Mouse (Mus musculus) embryonic facial prominence, embryonic 15.5 days (tissue): ENCODE data around the gene Supt4a. TPM values are rescaled to one million over a fixed set of nuclear protein-coding genes. Genes with fewer than 3 reads are reported as not detected.
A peak's percentile ranks its signal among the peaks of the same experiment; 100 is the strongest.

Experiments used
- ATAC-seq: fragments of 200-750 bp; cut with Nextera tagmentation; 2 replicates; pipeline ENCODE4 v1.8.0; 2017; ENCODE audit warnings: low read depth, moderate TSS enrichment; ENCODE audit not compliant: insufficient number of reproducible peaks, low FRiP score, low TSS enrichment
- H3K27ac ChIP-seq: fragments of 300-500 bp; sonication (generic); replicated peaks from 2 replicates; pipeline ENCODE4 v1.5.1; 2015; ENCODE audit warnings: mild to moderate bottlenecking, inconsistent platforms
- H3K27me3 ChIP-seq: fragments of 300-500 bp; sonication (generic); 2 replicates; pipeline ENCODE4 v1.6.1; 2015; ENCODE audit warnings: inconsistent platforms
- H3K36me3 ChIP-seq: fragments of 300-500 bp; sonication (generic); 2 replicates; pipeline ENCODE4 v1.6.1; 2015; ENCODE audit warnings: mild to moderate bottlenecking, inconsistent platforms
- H3K4me1 ChIP-seq: fragments of 300-500 bp; sonication (generic); 2 replicates; pipeline ENCODE4 v1.6.1; 2015; ENCODE audit warnings: inconsistent platforms
- H3K4me2 ChIP-seq: fragments of 300-500 bp; sonication (generic); replicated peaks from 2 replicates; pipeline ENCODE4 v1.6.1; 2015; ENCODE audit warnings: mild to moderate bottlenecking, inconsistent platforms
- H3K4me3 ChIP-seq: fragments of 300-500 bp; sonication (generic); replicated peaks from 2 replicates; pipeline ENCODE4 v1.5.1; 2015; ENCODE audit warnings: mild to moderate bottlenecking, inconsistent platforms
- H3K9ac ChIP-seq: fragments of 300-500 bp; sonication (generic); 2 replicates; pipeline ENCODE4 v1.6.1; 2015; ENCODE audit warnings: inconsistent platforms
- H3K9me3 ChIP-seq: fragments of 300-500 bp; sonication (generic); replicated peaks from 2 replicates; pipeline ENCODE4 v1.6.1; 2016; ENCODE audit warnings: inconsistent platforms
- WGBS: fragments of 180-500 bp; shearing (Covaris S2); methylation state at CpG from one replicate; pipeline ENCODE4 v1.1.7; 2015; 5-methylcytosine and 5-hydroxymethylcytosine counted together
- polyA plus RNA-seq: library from polyadenylated mRNA; unstranded; fragments of >200 nt; fragmentation: Nextera tagmentation; extraction: Ambion mirVana; gene quantifications from 2 replicates; pipeline ENCODE4 v1.2.1, GENCODE M21; 2015

The Supt4a gene
- polyA plus RNA-seq, 1 experiment from 2014 or later, result 165 TPM

DNA sequence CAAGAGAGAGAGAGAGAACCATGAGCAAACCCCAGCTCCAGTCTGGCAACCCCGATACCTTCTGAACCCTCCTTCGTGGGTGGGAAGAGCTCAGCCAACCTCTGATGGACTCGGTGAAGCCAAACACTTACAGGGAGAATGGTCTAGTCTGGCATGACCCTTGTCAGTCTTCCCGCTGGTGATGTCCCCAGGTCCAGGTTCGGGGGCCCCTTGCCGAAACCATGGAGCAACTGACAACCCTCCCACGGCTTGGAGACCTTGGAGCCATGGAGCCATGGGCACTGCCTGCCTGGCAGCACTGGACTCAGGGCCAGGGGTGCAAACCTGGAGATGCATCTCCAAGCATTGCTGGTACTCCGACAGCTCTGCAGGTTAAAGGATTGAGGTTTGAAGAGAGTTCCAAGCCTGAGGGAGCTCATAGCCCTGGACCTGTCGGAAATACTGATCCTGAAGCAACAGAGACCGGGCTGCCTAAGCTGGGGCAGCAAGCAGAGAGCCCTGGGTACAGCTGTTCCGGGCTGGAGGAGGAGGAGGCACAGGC is 23.9 kb downstream of the Supt4a start:
- Histone ChIP-seq H3K36me3 (no peaks in the 10 kb centered on the region), H3K9me3 (no peaks in the 10 kb centered on the region), H3K27me3 (peaks cover 73% of the 10 kb centered on the region), H3K9ac (no peak overlapping the region), H3K4me2 (no peak overlapping the region), H3K27ac (no peak overlapping the region), H3K4me3 (no peak overlapping the region), H3K4me1 (peaks cover 25% of the 10 kb centered on the region)
- WGBS, result 66% methylated on average over 11 of the region's 11 CpGs
- ATAC-seq, result no peak

DNA sequence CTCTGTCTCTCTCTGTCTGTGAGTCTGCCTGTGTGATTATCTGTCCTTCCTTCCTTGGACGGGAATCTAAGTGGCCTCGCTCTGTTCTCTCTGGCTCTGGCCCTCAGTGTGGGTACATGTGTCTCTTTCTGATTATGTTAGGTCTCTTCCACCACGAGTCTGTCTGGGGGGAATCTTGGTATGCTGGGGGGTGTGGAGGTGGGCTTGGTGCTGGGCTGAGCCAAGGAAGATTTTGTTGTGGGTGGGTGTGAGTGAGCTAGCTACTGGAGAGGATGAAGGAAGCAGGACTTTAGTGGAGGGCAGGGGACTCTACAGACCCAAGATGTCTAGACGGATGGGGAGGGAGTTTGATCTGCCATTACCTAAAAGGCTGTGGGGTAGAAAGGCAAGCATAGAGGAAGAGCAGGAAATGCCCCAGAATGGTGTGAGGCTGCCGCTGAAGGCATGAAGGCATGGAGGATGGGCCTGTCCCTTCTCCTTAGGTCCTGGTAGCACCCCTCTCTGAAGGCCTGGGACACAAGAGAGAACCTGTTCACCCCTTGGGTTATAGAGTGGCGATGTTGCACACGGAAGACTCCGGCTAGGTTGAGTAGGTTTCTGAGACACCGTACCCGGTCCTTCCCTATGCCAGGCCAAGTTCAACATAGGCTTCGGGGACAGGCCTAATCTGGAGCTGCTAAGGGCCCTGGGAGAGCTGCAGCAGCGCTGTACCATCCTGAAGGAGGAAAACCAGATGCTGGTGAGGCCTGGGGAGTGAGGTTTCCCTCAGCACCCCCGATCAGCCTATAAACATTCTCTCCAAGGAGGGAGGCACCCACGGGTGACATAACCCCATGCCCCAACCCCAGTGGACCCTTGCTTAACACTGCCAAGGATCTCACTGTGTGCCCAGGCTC is 24.7 kb downstream of the Supt4a start:
- no peak overlapping the region for H3K9ac ChIP-seq
- peaks cover 25% of the 10 kb centered on the region for H3K4me1 ChIP-seq
- WGBS, result 70% methylated on average over 14 of the region's 14 CpGs
- no peak overlapping the region for H3K4me2 ChIP-seq
- H3K36me3 ChIP-seq, result no peaks in the 10 kb centered on the region
- H3K27me3 ChIP-seq, result peaks cover 81% of the 10 kb centered on the region
- ATAC-seq, result no peak
- H3K27ac ChIP-seq, result no peak overlapping the region
- no peak overlapping the region for H3K4me3 ChIP-seq
- H3K9me3 ChIP-seq, result no peaks in the 10 kb centered on the region

DNA sequence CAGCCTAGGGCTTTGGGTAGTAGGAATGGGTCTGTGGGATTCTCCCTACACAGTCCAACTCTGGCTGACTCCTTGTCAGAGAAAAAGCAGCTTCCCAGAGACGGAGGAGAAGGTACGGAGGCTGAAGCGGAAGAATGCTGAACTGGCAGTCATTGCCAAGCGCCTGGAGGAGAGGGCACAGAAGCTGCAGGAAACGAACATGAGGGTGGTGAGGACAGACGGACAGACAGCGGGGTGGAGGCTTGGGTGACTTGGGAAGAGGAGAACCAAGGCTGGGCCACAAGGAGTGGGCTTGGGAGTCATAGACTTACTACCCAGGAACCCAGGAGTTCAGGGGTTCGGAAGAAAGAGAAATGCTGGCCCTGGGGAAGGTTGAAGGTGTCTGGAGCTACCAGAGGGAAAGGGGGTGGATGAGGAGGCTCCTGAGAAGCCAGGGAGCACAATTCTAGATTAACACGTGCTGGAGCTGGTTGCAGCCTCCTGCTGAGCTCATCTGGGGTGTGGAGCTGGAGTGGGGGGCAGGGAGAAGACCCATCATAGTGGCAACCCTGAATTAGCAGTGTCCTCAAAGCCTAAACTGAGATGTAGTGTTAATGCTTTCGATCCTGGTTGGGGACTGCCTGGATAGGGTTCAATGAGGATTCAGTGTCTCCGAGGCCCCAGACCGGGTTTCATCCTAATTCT is 25.5 kb downstream of the Supt4a start:
- Histone ChIP-seq H3K4me1 (peaks cover 25% of the 10 kb centered on the region), H3K27ac (no peak overlapping the region), H3K27me3 (peaks cover 81% of the 10 kb centered on the region), H3K9me3 (no peaks in the 10 kb centered on the region), H3K36me3 (no peaks in the 10 kb centered on the region), H3K4me3 (peak overlapping the region; percentile 50; the same call in 1 of the 2 replicates), H3K9ac (no peak overlapping the region), H3K4me2 (0 out of 2 replicates have a peak overlapping the region, but pooled peaks have one; percentile 91)
- WGBS, result 42% methylated on average over 12 of the region's 12 CpGs
- no peak for ATAC-seq

DNA sequence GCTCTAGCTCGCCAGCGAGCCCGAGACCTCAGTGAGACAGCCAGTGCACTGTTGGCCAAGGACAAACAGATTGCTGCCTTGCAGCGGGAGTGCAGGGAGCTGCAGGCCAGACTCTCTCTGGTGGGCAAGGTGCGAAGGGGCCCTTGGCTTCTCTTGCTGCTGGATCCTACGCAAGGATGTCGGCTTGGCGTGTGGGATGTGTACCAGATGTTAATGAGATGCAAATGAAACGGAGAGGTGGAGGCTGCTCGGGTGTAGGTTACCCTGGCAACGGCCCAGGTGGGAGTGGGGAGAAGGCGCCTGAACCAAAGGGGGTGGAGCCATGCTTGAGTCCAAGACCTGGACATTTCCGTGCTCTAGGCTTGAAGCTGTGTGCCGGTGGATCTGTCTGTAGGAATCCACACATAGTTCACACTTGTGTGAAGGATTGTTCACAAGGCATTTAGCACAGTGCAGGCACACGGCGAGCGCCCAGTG is 26.2 kb downstream of the Supt4a start:
- peaks cover 25% of the 10 kb centered on the region for H3K4me1 ChIP-seq
- H3K36me3 ChIP-seq, result no peaks in the 10 kb centered on the region
- H3K4me2 ChIP-seq, result peak overlapping the region; percentile 91
- no peaks in the 10 kb centered on the region for H3K9me3 ChIP-seq
- no peak overlapping the region for H3K27ac ChIP-seq
- 3% methylated on average over 17 of the region's 17 CpGs for WGBS
- 0 out of 2 replicates have a peak, but pooled peaks have one; percentile 2 for ATAC-seq
- H3K27me3 ChIP-seq, result peaks cover 81% of the 10 kb centered on the region
- peak overlapping the region; percentile 33; the same call in 1 of the 2 replicates for H3K9ac ChIP-seq
- H3K4me3 ChIP-seq, result peak overlapping the region; percentile 50

GRCm38 (mm10) chr11:87763988-87764876 is 26.9 kb downstream of the Supt4a start:
- Histone ChIP-seq H3K4me3 (peak overlapping the region; percentile 50), H3K9me3 (no peaks in the 10 kb centered on the region), H3K4me2 (peak overlapping the region; percentile 91), H3K27me3 (peaks cover 78% of the 10 kb centered on the region), H3K36me3 (no peaks in the 10 kb centered on the region), H3K9ac (peak overlapping the region; percentile 33), H3K27ac (no peak overlapping the region), H3K4me1 (peaks cover 25% of the 10 kb centered on the region)
- under 1% methylated on average over 65 of the region's 65 CpGs for WGBS
- peak; percentile 52 for ATAC-seq

GRCm38 (mm10) chr11:87768745-87769144 is 31.4 kb downstream of the Supt4a start:
- no peak overlapping the region for H3K9ac ChIP-seq
- WGBS, result 93% methylated on average over 4 of the region's 4 CpGs
- ATAC-seq, result no peak
- H3K27ac ChIP-seq, result no peak overlapping the region
- H3K36me3 ChIP-seq, result no peaks in the 10 kb centered on the region
- no peaks in the 10 kb centered on the region for H3K9me3 ChIP-seq
- H3K27me3 ChIP-seq, result peaks cover 33% of the 10 kb centered on the region
- H3K4me1 ChIP-seq, result peaks cover 12% of the 10 kb centered on the region
- H3K4me2 ChIP-seq, result no peak overlapping the region
- no peak overlapping the region for H3K4me3 ChIP-seq

DNA sequence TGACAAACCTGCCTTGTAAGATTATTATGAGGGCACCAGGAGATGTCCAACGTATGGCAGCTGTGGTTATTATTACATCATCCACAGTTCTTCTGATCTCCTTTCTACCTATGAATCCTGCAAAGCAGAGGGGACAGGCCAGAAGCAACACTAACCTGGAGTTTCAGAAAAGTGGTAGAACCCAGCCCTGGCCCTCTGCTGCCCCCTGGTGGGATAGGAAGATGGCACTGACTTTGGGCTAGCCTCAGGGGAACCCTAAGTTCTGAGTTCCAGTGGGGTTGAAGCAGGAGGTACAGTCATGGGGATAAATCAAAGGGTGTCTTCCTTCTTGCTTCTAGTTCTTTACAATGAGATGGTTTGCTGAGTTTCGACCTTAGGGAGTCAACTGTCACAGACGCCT is 33.6 kb downstream of the Supt4a start:
- no peaks in the 10 kb centered on the region for H3K4me1 ChIP-seq
- H3K4me2 ChIP-seq, result no peak overlapping the region
- no peaks in the 10 kb centered on the region for H3K36me3 ChIP-seq
- no peaks in the 10 kb centered on the region for H3K9me3 ChIP-seq
- no peak overlapping the region for H3K9ac ChIP-seq
- H3K27ac ChIP-seq, result no peak overlapping the region
- WGBS, result 62% methylated on average over 3 of the region's 3 CpGs
- ATAC-seq, result no peak
- no peak overlapping the region for H3K4me3 ChIP-seq
- H3K27me3 ChIP-seq, result peaks cover 11% of the 10 kb centered on the region; the same call in 1 of the 2 replicates

DNA sequence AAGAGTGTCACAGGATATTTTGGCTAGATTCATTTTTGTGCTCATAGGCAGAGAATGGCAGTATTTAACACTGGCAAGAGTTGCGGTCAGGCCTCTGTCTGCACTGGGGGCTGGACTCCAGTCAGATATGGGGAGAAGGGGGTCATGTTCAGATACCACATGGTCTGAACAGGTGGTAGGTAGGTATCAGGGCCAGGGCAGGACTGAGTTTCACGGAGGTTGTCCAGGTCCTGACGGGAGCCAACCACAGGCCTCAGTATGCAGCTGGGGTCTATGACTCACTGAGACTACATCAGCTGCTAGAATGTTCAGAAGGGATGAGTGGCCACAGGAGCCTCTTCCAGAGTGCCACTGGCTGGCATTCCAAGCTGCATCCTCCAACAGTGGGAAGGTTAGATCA is 35.0 kb downstream of the Supt4a start:
- H3K4me1 ChIP-seq, result peaks cover 2% of the 10 kb centered on the region
- H3K4me2 ChIP-seq, result no peak overlapping the region
- no peak overlapping the region for H3K27ac ChIP-seq
- WGBS, result 86% methylated on average over 3 of the region's 3 CpGs
- H3K9me3 ChIP-seq, result no peaks in the 10 kb centered on the region
- no peak overlapping the region for H3K4me3 ChIP-seq
- no peak overlapping the region for H3K9ac ChIP-seq
- H3K36me3 ChIP-seq, result no peaks in the 10 kb centered on the region
- no peaks in the 10 kb centered on the region for H3K27me3 ChIP-seq
- no peak for ATAC-seq

DNA sequence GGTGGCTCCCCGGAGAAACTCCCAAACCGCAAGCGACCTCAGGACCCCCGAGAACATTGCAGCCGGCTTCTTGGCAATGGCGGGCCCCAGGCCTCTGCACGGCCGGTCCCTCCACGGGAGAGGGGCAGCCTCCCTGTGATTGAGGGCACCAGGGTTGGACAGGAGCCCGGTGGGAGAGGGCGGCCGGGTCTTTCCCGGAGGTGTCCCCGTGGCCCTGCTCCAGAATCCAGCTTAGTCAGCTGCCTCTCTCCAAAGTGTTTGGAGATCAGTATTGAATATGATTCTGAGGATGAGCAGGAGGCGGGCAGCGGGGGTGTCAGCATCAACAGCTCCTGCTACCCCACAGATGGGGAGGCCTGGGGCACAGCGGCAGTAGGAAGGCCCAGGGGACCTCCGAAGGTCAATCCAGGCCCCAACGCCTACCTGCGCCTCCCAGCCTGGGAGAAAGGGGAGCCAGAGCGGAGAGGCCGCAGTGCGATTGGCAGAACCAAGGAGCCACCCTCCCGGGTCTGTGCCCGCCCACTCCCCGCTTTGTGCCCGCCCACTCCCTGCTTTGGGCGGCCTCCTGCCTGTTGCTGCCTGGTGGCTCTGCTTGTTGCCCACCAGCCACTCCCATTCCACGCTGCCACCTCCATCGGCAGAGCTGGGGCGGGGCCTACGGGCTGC is 40.9 kb downstream of the Supt4a start:
- WGBS, result 3% methylated on average over 32 of the region's 32 CpGs
- Histone ChIP-seq H3K4me1 (peaks cover 20% of the 10 kb centered on the region), H3K9ac (peak overlapping the region; percentile 54), H3K9me3 (no peaks in the 10 kb centered on the region), H3K36me3 (no peaks in the 10 kb centered on the region), H3K27me3 (0 out of 2 replicates have a peak, but pooled peaks cover 4% of the 10 kb centered on the region), H3K4me2 (peak overlapping the region; percentile 87), H3K4me3 (peak overlapping the region; percentile 50), H3K27ac (peak overlapping the region; percentile 39; the same call in 1 of the 2 replicates)
- peak; percentile 87 for ATAC-seq

- 34% methylated on average over 12 of the region's 12 CpGs for WGBS
- ATAC-seq, result no peak
Measured at GRCm38 (mm10) chr11:87778915-87779314, 41.6 kb downstream of the Supt4a start.

More at GRCm38 (mm10) chr11:87778915-87779314, 41.6 kb downstream of the Supt4a start:
- H3K9me3 ChIP-seq, result no peaks in the 10 kb centered on the region
- no peaks in the 10 kb centered on the region for H3K36me3 ChIP-seq
- H3K4me2 ChIP-seq, result peak overlapping the region; percentile 87
- H3K4me1 ChIP-seq, result peaks cover 20% of the 10 kb centered on the region
- H3K27me3 ChIP-seq, result 0 out of 2 replicates have a peak, but pooled peaks cover 4% of the 10 kb centered on the region
- H3K4me3 ChIP-seq, result peak overlapping the region; percentile 50
- H3K9ac ChIP-seq, result no peak overlapping the region
- no peak overlapping the region for H3K27ac ChIP-seq
